Mouse (Mus musculus): ENCODE measurements at regions not wholly inside any gene's neighbourhood (a gene's known extent, or its start where the extent isn't known, plus 50 kb on each side); places are given as distances from the start of the nearest gene placed in this dataset.

DNA sequence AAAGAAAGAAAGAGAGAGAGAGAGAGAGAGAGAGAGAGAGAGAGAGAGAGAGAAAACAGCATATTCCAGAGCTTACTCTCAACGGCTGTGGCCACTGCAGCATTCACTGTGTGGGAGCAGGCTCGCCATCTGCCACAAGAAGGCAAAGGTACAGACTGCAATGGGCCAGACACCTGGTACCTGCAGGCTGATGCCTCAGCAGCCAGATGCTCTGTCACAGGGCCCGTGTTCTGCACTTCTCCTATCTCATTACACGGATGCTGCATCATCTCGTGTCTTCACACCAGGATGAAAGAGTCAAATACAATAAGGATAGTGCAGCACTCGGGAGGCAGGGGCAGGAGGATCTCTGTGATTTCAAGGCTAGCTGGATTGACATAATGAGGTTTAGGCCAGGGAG is 305.2 kb downstream of the Rnf144a start:
- TF ChIP-seq CTCF (IDR thresholded peaks at IDR 0.05) (no peak), EP300 (IDR thresholded peaks at IDR 0.05; ENCODE audit: insufficient read depth, low read depth, low read length) (no peak), POLR2A (IDR thresholded peaks at IDR 0.05; ENCODE audit: insufficient read depth, low read depth, low read length) (no peak)
